Mouse (Mus musculus): ENCODE measurements around the gene Mmp17.

GRCm38 (mm10) chr5:129621361-129621760 is 37.4 kb downstream of the Mmp17 start:
- TF ChIP-seq POLR2A (IDR thresholded peaks at IDR 0.05; ENCODE audit: low read depth, low read length) (no peak), CTCF (conservative IDR thresholded peaks at IDR 0.05; ENCODE audit: insufficient read depth, insufficient read length, low read depth, low read length) (no peak)

All from kidney, adult 2 months (tissue).